Mouse (Mus musculus) telencephalon, adult 2 months (tissue): Measurements from ENCODE around the gene Spsb1.

Source experiments
- DNase-seq: peaks from one replicate; pipeline ENCODE4 v3.0.0-alpha.2; 2011; ENCODE audit warnings: low read depth, low spot score

The Spsb1 gene

DNA sequence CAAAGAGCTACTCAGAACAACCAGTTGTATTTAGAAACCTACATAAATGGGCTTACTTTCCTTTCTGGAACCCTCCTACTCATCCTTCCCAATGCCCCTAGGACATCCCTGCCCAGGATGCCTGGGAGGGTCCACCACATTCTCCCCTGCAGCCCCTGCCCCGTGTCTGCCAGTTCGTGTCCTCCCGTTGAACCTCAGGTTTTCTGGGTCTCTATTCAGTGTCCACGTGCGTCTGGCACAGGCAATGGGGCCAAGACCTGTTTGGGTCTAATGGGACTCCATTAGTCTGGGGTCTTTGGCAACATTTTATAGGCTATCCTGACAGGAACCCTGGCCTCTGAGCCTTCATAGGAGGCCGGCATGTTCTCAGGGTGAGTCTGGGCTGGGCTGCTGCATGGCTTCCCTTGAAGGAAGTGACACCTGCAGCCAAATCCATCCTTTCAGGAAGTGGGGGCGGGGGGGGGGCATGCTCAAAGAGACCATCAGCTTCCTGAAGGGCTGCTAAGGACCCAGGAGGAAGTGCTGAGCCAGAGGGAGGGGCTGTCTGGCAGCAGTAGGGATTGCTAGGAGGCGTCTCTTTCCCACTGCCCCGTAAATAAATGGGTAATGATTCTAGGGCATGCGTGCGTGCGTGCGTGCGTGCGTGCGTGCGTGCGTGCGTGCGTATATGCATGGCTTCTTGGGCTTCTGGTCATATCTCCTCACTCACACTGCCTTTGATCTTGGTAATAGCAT, 65.9 kb downstream of the Spsb1 start:
- no peak for DNase-seq

DNA sequence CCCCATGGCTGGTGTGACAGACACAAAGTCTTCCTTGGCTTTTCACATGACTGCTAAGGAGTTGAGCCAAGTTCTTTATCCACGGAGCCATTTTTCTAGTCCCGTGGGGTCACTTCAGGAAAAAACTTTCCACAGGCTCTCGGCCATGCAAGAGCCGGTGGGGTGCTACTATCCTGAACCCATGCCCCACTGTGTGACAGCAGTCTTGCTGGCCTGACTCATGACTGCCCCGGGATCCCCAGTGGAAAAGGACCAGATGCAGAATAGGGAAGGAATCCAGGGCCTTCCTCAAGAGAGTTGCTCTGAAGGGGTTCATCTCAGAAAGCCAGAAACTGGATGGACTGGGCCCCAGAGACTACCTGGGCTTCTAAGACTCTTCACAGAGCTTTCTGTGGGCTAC, 66.7 kb downstream of the Spsb1 start:
- DNase-seq = no peak

DNA sequence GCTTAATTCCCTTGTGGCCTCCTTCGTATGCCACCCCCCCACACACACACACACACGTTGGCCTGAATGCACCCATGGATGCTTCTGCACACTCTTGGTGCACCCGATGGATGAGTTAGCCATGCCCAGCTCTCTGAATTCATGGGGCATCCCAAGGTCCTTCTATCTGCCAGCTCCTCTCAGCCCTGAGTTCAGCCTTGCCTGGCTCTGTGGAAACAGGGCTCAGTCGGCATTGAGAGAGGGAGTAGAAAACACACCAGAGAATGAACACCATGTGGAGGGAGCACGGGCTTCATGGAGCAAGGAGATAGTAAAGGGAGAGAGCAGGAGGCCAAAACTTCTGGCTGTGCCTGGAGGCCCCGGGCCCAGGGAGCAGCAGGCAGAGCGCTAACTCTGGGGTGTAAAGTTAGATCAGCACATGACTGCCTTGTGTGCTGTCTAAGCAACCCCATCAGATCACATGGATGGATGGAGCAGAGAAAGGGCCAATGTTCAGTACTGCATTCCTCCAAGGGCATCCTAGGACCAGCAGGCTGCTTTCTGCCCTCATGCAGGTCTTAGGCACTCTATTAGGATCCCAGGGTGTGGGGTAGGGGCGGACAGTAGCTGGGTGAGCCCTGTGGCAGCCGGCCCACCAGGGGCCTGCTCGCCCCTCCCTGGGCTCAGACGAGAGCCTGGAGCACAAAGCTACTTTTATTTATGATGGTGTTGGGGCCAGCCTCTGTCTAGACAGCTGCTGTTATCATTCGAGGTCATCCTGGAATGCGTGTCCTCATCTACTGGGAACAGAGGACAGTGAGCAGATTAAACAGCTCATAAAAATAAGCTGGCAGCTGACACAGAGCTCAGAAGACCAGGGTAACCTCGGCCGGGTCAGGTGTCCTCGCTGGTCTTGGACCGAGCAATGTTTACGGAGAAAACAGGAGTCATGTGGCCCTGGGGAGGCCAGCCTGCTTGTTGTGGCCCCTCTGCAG, 68.3 kb downstream of the Spsb1 start:
- DNase-seq = peak; percentile 28

DNA sequence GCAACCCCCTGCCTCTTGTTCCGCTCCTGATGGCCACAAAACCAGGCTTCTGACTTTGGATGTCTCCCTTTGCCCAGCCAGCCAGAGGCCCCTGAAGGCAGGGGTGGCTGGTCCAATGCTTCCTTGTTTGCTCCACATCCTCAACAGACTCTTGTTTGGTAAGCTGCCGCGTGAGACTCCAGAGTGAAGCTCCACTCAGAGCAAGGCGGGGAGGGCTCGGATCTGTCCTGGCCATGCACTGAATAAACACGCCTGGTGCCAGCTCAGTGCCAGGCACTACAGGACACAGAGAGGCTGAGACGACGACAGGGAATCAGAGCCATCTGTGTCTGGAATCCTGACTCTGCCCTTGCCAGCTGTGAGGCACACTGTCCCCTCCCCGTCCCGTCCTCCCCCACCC, 70.9 kb downstream of the Spsb1 start:
- peak; percentile 78 for DNase-seq

DNA sequence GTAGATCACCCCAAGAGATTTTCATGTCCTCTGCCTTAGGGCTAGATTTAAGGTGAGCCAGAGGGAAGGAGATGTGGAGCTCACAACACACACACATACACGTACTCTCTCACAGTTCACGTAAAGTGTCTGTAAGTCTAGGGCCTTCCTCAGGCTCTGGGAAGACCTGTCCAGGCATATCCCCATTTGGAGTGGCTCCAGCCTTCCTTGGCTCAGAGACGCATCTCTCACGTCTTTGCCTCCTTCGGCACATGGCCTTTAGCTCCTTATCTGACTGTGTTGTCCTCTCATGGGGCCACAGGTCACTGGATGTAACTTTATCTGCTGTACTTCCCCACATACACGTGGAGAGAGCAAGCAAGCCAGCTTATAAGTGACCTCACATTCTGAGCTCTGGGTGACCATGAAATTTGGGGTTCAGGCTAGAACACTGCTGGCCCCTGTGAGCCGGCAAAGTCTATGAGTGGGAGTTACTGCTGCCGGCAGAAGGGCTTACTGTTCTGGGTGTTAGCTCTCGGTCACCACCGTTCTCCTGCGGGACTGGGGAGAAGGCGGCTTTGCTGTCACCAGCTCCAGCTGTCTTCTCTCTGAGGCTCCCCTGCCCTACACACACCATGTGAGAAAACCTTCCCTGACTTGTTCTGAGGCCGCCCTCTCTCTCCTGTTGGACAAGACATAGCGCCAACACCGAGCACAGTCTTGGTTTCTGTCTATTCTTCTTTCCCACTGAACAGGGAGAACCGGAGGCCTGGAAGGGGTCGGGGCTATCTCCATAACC, 72.5 kb downstream of the Spsb1 start:
- DNase-seq = no peak

DNA sequence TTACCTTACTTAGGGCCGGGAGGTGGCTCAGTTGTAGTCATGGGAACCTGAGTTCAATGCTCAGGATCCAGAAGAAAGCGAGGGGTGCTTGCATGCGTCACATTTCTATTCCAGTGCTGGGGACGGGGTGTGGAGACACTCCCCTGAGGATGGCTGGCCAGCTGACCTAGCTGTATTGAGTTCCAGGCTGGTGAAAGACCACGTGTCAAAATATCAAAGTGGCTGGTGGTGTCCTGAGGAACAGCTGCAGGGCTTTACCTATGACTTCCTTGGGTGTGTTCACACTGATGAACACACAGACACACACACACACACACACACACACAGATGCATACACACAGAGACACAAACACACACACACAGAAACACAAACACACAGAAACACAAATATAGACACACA, 73.9 kb downstream of the Spsb1 start:
- no peak for DNase-seq

DNA sequence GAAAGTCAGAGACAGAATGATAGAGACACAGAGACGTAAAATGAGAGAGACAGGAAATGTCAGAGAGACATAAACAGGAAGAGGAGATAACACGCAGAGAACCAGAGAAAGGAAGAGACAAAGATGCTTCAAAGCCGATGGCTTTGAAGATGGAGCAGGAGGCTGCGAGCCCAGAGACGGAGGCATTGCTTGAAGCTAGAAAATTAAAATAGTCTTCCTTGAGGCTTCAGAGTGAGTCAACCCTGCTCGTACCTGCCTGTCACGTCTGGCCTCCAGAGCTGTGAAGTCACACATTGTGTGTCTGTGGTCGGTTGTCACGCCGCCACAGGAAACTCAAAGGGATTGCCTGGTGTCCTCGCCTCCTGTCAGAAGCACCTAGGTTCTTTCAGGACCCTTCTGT, 74.9 kb downstream of the Spsb1 start:
- no peak for DNase-seq

DNA sequence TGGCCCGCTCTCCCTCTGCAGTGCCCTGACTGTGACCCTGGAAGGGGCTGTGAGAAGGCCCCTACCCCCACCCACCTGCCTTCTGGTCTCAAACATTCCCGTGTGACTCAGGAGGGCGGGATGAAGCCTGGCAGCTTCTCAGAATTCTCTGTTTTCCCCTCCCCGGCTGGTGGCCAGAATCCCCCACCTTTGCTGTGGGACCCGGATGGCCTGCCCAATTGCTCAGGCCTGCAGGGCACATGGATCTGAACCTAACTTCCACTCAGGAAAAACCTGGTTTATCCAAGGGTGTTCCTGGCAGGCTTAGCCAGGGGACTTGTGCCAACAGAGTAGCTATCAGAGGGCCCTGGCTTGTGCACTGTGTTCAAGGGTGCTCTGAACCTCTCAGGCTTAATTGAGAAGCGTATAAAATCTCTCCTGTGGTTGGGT, 76.8 kb downstream of the Spsb1 start:
- no peak for DNase-seq

DNA sequence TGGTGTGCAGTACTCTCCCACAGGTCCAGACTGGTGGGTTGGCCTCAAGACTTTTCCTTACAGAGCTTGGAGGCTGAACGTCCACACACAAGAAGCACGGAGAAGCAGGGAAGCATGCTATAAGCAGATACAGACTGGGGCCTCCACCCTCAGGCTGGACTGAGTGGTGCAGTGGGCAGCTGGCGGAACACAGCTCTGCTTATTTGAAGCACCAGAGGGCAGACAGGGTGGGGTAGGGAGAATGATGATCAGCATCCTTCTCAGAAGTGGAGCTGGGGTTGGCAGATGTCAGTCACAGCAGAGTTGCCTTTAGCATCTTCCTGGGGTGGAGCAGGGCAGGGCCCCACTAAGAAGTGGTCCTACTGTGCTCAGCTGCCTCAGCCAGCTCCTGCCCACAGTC, 77.6 kb downstream of the Spsb1 start:
- no peak for DNase-seq

DNA sequence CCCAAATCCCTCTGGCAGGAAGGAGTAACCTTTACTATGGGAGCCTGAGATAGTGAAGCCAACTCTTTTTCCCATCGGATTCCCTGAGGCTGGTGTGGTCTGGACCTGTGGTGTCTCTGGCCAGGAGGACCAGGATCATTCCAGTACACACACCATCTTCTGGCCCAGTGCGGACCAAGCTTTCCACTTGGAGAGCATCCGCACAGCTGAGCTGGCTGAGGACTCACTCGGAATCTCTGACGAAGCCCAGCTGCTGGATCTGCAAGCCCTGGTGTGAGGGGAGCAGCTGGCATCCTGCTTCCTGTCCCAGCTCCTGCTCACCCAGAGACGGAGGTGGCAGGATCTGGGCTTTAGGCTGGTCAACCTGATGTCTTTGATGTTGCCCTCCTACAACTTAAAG, 78.1 kb downstream of the Spsb1 start:
- DNase-seq = no peak

DNA sequence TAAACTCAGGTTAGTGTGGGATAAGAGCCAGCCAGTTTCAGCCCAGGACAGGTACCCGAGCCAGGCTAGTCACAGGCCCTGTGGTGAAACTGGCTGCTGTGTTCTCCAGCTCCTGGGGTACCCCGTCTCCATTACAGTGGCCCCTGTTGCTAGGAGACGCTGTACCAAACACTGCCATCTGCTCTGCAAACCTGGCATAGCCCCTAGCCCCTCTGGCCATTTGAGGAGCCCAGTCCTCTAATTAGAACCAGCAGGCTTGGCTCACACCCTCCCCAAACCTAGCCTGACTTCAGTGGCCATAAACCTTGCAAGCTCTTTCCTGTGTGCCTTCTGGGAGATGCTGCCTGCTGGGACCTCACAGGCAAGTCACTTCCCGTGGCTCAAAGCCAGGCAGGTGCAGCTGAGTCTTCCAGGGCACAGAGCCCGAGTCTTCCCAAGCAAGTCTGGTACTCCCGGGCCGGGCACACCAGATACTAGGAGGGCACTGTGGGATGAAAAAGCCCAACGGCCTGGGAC, 78.8 kb downstream of the Spsb1 start:
- no peak for DNase-seq

DNA sequence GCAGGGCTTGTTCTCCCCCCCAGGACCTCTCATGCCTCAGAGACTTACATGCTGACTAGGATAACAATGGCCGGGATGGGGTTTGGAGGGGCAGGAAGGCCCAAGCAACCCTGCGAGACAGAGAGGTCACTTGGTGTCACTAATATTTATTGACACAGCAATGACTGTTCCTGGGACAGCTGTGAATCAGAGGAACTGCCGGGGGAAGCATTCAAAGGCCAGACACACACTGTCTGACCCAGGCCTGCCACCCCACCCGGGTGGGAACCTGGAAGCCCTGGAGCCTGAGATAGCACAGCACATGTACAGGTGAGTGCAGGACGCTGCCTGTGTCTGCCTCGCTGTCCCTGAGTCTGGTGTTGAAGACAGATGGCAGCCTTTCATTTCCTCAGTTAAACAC, 79.5 kb downstream of the Spsb1 start:
- DNase-seq = no peak

DNA sequence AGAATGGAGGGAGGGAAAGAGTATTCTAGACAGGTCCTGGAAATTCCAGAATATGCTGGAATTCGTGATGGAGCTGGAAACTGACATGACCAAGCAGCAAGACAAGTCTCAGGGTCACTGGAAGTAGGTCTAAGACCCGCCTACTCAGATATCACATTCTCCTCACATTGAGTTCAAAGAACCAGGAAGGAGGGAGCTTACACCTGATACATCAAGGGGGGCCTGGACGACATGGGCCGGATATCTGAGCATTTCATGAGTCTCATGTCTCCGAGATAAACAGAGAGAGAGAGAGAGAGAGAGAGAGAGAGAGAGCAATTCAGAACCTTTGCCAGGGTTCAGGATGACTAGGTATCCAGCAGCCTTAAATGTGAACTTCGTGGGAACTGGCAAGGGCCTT, 82.6 kb downstream of the Spsb1 start:
- no peak for DNase-seq

DNA sequence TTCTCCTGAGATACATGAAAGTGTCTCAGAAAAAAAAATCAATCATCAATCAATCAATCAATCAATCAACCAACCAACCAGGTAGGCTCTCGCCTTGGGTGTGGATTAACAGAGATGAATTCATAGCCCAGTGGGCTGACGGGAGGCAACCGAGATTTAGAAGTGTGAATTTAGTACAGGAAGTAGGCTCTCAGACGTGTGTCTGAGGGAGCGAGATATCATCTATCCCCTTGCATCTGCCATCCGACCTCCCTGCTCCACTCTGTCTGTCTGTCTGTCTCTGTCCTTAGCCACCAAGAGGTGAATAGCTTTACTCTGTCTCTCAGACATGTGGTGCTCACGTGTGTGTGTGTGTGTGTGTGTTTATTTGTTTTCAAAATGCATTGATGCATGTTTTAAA, 83.3 kb downstream of the Spsb1 start:
- DNase-seq = no peak

DNA sequence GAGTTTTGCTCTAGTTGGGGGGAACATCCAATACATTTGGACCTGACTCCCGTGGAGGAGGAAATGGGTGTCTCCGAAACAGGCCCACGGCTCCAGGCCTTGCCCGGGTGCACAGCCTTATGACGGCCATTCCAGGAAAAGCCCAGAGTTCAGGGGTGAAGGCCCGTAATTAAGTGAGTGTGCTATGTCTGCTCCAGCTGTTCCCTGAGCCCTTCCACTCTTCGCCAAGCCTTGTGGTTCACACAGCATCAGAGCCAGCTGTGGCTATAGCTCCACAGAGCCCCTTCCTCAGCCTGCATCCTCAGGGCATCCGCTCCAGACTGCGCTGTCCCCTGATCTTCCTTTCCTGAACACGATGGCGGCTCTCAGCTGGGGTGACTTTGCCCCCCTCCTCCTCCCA, 83.8 kb downstream of the Spsb1 start:
- no peak for DNase-seq

DNA sequence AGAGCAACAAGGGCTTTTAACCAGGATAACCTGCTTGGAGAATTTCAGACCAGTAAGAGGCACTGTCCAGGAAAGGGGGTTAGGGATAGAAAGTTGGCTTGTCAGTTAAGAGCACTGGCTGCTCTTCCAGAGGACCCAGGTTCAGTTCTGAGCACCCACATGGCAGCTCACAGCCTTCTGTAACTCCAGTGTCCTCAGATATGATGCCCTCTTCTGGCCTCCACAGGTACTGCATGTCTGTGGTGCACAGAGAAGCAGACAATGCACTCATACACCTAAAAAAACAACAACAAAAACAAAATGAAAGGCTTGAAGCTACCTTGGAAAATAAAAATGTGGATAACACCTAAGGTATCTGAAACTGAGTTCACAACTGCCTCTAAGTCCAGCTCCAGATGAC, 84.4 kb downstream of the Spsb1 start:
- no peak for DNase-seq

DNA sequence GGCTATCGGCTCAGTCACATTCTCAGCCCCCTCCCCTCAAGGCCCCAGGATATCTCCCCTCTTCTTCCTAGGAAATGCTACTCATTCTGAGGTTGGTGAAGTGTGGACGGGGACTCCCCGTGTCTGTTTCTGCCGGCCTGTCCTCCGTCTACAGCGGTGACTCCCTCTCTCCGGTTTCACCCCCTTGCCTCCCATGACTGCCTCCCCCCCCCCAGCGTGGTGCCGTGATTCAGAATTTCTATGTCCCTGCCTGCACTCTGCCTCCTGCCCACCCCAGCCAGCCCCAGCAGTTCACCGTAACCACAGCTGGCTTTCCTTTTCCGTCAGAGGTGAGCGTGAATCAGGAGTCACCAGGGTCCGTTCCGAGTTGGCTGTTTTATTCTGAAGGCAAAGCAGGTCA, 86.1 kb downstream of the Spsb1 start:
- no peak for DNase-seq

DNA sequence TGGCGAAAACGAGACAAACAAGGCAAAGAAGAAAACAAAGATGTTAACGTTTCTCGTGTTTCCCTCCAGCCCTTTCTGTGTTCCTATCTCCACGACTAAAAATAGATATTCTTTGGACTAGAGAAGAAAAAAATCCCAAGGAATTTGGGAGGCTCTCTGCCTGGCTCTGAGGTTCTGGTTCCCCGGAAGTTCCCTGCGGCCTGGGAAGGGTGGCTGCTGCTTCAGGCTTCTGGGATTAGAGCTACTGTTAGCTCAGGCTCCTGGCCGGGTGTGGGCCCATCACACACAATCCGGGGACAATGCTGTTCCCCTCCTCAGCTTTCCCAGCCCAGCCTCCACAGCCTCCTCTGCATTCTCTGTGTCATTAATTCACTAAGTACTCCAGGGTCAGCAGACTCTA, 86.8 kb downstream of the Spsb1 start:
- DNase-seq = no peak

DNA sequence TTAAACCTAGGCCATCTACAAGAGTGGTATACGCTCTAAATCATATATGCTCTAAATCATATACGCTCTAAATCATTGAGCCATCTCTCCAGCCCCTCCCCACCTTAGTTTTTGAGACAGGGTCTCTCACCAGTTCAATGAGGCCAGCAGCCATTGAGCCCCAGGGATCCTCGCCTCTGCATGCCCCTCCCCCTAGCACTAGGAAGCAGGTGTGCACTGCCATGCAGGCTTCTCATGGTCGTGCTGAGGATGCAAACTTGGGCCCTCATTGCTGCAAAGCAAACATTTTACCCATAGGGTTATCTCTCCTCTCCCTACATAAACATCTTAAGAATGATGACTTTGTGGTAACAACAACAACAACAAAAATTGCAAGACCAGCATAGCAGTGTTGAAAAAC, 87.5 kb downstream of the Spsb1 start:
- no peak for DNase-seq

DNA sequence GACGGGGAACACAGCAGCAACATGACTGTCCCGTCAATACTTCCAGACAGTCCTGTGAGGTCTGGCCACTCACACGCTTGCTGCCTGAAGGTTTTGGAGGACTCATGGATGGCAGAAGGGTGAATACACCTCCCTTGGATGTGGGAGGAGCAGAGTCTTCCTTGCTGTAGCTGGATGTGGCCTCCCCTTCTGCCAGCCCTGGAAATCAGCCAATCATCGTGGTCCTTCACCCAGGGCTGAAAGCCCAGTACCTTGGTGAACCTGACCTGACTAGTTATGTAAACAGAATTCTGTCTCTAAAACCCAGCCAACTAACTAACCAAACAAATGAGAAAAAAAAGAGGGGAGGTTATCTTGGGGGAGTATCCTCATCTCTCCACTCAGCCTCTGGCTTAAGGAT, 90.4 kb downstream of the Spsb1 start:
- DNase-seq = no peak

DNA sequence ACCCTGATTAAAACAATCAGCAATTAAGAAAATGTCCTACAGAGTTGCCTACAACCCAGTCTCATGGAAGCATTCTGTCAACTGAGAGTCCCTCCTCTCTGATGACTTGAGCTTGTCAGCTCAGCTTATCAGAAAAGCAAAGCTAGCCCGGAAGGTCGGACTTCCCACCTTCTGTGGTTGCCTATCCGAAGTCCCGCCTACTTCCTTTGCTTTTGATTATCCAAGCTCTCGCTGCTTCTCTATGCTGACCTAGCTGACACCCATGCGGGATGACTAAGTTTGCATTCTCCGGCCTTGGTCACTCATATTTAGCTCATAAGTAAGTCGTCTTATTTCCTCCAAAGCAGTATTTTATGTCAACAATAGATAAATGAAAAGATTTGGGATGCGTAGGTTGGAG, 91.3 kb downstream of the Spsb1 start:
- DNase-seq = no peak

DNA sequence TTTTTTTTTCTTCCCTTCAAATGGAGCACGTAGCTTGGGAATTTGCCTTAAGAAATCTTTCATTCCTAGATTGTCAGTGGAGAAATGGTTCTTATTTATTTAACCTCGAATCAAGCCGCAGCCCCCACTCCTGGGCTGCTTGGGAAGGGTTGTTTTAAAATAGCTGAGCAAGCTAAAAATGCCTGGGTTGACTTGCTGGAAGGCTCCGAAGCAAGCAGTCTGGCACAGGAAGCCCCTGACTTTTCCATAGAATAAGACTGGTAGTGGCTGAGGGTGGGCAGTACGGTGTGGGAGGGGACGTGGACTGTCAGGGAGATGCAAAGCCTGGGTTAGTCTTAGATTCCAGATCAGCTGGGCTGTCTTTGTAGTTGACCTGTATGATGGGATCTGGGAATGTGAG, 94.5 kb downstream of the Spsb1 start:
- no peak for DNase-seq
